In the genomic region with DNA sequence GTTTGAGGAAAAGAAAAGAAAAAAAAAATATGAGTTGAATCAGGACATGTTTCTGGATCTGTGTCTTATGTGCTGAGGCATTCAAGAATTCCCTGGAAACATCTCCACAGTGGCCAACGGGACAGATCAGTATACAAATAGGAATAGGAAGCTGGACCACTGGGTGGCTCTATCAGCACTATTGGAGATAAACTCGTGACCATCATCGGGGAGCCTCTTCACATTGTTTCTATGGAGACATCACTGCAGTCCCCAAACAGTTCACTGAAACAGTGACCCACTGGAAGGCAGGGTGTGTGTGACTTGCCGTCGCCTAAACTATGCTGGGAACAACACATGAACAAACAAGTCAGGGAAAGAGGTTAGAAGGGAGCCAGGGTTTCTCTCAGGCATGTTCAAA, we compare ENCODE assay signal across 11 mouse cellular contexts. TPM values are rescaled to one million over a fixed set of nuclear protein-coding genes. Genes with fewer than 3 reads are reported as not detected.
A peak's percentile ranks its signal among the peaks of the same experiment; 100 is the strongest.
DNase-seq lines count a peak whose midpoint lies in the region; ATAC-seq and TF ChIP-seq lines count a peak whose summit lies in the region.
"Had no signal": no experiment of that assay in that cellular context is flagged by ENCODE, and none has a peak within 500 bp of the region (broad histone marks: within the 10 kb centered on the region; RNA-seq: fewer than 3 reads in every experiment).

No protein-coding gene starts in this region.

- H3K4me1 ChIP-seq in hindbrain, embryonic 12.5 days, result peaks cover 7% of the 10 kb centered on the region
- H3K4me1 ChIP-seq: liver, embryonic 15.5 days had no signal

- no peaks in the 10 kb centered on the region for H3K9me3 ChIP-seq in hindbrain, embryonic 12.5 days (replicated peaks)
- H3K9me3 ChIP-seq: liver, embryonic 15.5 days had no signal

- 0 out of 2 replicates have a peak, but pooled peaks cover 4% of the 10 kb centered on the region for H3K36me3 ChIP-seq in hindbrain, embryonic 12.5 days
- H3K36me3 ChIP-seq: liver, embryonic 15.5 days had no signal

- DNase-seq in gastrocnemius, postnatal 25 days, result peak; percentile 7
- DNase-seq in gastrocnemius, postnatal 36 days, result no peak
- peak in 1 of 2 experiments; percentile 4 for DNase-seq in layer of hippocampus, adult 2 months (ENCODE audit: low spot score in 2 of 2)
- DNase-seq in layer of hippocampus, postnatal 14 days (ENCODE audit: low spot score in 2 of 2), result no peak
- DNase-seq in ES-CJ7 (ENCODE audit: low read depth, low spot score) (peak; percentile 31), adipocyte (ENCODE audit: low spot score) (peak; percentile 24)
- DNase-seq: adrenal gland, adult 2 months; left cerebral cortex, postnatal 4 days; thymus, postnatal 4 days had no signal

- TF ChIP-seq CTCF in layer of hippocampus, adult 2 months (conservative IDR thresholded peaks at IDR 0.05), result peak; percentile 37

- no peak for ATAC-seq in hindbrain, embryonic 12.5 days (ENCODE audit: low FRiP score)

- peak overlapping the region; percentile 56 for H3K27ac ChIP-seq in layer of hippocampus, adult 2 months
- H3K27ac ChIP-seq in hindbrain, embryonic 12.5 days, result no peak overlapping the region
- H3K27ac ChIP-seq: liver, embryonic 15.5 days had no signal

- intact Hi-C loops in gastrocnemius, postnatal 36 days (cut with DNase I), result no loop called here

- WGBS in hindbrain, embryonic 12.5 days, result 60% methylated on average over 5 of the region's 5 CpGs

- H3K27me3 ChIP-seq in hindbrain, embryonic 12.5 days, result no peaks in the 10 kb centered on the region

- no peak overlapping the region for H3K4me2 ChIP-seq in hindbrain, embryonic 12.5 days (replicated peaks)
- H3K4me2 ChIP-seq: liver, embryonic 15.5 days had no signal

- no peak overlapping the region for H3K9ac ChIP-seq in hindbrain, embryonic 12.5 days
- H3K9ac ChIP-seq: liver, embryonic 15.5 days had no signal

- no peak overlapping the region for H3K4me3 ChIP-seq in layer of hippocampus, adult 2 months
- no peak overlapping the region for H3K4me3 ChIP-seq in hindbrain, embryonic 12.5 days
- H3K4me3 ChIP-seq: liver, embryonic 15.5 days had no signal

RNA-seq across cellular contexts. Expression of a gene that starts 4.9 kb away (rescaled TPM):
- total RNA-seq in gastrocnemius, postnatal 25 days (2021), result 1 to 10 TPM; 1.2 to 1.8 TPM
- total RNA-seq in gastrocnemius, postnatal 36 days (2021), result 1 to 10 TPM in 1 of 2 experiments, under 1 TPM in 1; 0.86 to 1.1 TPM
- total RNA-seq in layer of hippocampus, adult 2 months (2021), result 1 to 10 TPM; 7.5 to 7.8 TPM
- total RNA-seq in layer of hippocampus, postnatal 14 days (2021), result 1 to 10 TPM in 1 of 2 experiments, under 1 TPM in 1; 0.99 to 1.2 TPM
- 26.0 and 34.5 TPM in 2 replicates for polyA plus RNA-seq in hindbrain, embryonic 12.5 days (2016; fragmentation: Nextera tagmentation; extraction: Ambion mirVana)
- polyA plus RNA-seq: adrenal gland, adult 2 months had no signal

RNA-seq across cellular contexts. Expression of a gene that starts 29.9 kb away (rescaled TPM):
- 10 to 100 TPM in 1 of 2 experiments, 1 to 10 TPM in 1; 9.0 to 10.4 TPM for total RNA-seq in gastrocnemius, postnatal 25 days (2021)
- 10 to 100 TPM in 1 of 2 experiments, 1 to 10 TPM in 1; 6.7 to 10.9 TPM for total RNA-seq in gastrocnemius, postnatal 36 days (2021)
- 10 to 100 TPM; 21.8 to 24.5 TPM for total RNA-seq in layer of hippocampus, adult 2 months (2021)
- 10 to 100 TPM; 20.8 to 24.3 TPM for total RNA-seq in layer of hippocampus, postnatal 14 days (2021)
- polyA plus RNA-seq in hindbrain, embryonic 12.5 days (2016; fragmentation: Nextera tagmentation; extraction: Ambion mirVana), result 45.5 and 45.9 TPM in 2 replicates

Comparison
In these comparisons a context has a peak if more than half of its experiments do, and no peak if none do; other contexts are left out.
1. DNase-seq: peak in gastrocnemius, postnatal 25 days (single experiment), ES-CJ7 (single experiment) and adipocyte (single experiment); none in gastrocnemius, postnatal 36 days (0 of 2) and layer of hippocampus, postnatal 14 days (0 of 2).